Mouse (Mus musculus) NIH3T3 (cell line): ENCODE results near the gene Celf2.

Source experiments
- DNase-seq: peaks from one replicate; pipeline ENCODE4 v3.0.0-alpha.2; 2012; ENCODE audit warnings: low read depth

Celf2 gene

GRCm38 (mm10) chr2:6915386-6915785, 594.0 kb downstream of the Celf2 start:
- no peak for DNase-seq

- DNase-seq: no peak
These were observed 596.0 kb downstream of the Celf2 start for GRCm38 (mm10) chr2:6913315-6913714.

DNA sequence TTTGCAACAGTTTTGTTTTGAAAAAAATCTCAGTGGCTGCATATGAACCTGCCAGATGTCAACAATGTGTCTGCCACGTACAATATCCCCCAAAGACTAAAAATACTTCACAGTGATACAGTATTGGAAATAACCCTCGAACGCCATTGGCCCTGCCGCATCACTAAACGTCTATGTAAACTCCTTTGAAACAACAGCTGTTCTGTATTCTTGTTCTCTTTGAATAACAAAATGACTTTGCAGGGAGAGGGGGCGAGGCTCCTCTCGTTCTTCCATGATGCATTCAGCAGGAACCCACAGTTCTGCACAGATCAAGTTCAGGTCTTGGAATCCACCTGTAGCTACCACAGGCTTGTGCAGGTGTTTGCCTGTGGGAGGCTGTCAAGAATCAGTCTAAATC, 597.4 kb downstream of the Celf2 start:
- no peak for DNase-seq

DNA sequence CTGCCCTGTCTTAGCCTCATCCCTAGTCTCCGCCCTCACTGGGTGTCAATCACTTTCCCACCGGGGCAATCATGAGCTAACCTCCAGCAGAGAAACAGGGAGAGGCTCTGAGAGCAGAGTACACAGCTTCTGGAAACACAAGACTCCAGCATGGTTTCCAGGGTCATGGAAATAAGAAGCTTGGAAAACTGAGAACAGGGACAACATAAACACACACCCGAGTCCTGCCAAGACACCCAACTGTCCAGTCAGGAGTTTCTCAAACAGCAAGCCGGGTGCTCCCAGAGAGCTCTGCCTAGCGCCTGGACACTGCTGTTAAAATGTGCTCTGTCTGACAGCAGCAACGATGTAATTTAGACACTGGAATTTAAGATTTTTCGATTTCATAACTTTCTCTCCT, 599.4 kb downstream of the Celf2 start:
- DNase-seq: peak; percentile 32

DNA sequence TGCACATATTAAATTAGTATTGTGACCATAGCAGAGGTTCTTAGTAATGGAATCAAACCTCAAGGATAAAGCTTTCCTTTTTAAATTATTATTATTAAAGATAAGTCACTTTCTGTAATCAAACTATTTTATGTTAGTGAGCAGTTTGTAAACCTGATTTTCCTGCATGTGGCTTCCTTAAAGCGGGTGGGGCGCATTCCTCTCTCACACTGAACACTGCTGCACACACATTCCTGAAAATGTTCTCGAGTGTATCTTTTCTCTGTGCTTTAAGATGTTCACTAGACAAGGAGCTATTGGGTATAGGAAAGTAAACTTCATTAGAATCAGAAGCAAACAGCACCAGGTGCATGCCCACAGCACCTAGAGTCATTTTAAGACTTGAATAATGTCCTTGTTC, 605.0 kb downstream of the Celf2 start:
- no peak for DNase-seq

GRCm38 (mm10) chr2:6903251-6903763, 606.1 kb downstream of the Celf2 start:
- DNase-seq: no peak

DNA sequence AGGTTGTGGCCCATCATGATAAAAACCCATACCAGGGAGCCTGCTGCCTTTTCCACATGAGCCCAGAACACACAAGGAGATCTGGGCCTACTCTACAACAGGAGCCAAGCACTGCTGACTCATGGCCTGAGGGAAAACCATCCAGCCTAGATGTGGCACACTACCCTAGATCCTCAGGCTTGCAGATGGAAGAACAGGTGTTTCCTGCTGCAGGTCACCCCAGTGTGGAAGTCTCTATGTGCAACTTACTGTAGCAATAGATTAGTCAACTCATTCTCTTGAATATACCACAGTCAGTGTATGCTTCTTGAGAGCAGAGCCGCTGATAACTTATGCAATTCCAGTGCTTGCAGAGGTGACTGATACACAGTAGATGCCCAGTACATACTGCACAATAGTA, 612.5 kb downstream of the Celf2 start:
- DNase-seq: no peak

GRCm38 (mm10) chr2:6893597-6893996, 615.8 kb downstream of the Celf2 start:
- no peak for DNase-seq

DNA sequence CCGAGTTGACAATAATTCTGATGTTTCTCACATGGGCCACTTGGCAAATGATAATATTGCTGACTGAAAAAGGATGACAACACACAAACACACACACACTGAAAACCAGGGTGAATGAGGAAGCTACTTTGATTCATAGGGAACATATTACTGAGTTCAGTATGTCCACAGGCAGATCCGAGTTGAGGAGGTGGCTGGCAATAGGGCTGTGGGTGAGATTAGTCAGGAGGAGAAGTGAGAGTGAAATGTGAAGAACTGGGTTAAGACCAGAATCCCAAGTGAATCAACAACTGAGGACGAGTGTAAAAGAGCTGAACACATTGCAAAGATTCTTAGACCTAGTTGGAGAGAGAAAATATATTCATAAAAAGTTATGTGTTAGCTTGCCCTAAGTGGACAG, 616.3 kb downstream of the Celf2 start:
- no peak for DNase-seq

DNA sequence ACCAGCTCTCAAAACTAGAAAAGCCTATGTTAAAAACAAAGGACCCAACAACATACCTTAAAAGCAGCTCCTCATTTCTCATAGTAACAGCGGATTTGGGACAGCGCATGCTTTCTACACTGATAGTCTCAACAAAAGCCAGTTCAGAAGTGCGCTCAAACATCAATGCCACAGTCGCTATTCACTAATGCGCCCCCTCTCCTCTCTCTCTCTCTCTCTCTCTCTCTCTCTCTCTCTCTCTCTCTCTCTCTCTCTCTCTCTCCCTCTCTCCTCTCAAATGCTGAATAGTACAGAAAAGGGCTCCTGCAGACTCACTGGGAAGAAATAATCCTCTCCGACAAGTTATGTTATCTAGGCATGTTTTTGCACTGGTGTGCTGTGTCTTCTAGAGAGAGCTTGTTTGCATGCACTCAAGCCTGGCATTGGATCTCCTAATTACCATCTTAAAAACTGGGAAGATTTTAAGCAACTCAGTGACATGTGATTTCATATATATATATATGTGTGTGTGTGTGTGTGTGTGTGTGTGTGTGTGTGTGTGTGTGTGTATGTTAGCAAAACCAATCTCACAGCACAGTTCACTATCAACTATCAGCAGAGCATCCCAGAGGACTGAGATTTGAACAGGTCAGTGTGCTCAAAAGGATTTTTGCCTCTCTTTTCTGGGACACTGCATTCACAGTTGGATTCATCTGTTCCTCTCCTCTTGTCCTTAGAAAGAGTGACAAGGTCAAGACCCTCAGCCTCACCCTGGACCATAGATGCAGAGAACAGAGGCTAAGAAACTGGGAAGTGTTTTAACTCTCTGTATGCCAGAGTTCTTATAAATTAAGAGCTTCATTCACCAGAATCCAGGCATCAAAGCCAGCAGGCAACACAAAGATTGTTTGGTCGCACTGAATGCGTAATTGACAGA, 624.3 kb downstream of the Celf2 start:
- DNase-seq: no peak

GRCm38 (mm10) chr2:6883996-6884795, 625.2 kb downstream of the Celf2 start:
- DNase-seq: no peak

- no peak for DNase-seq
These were observed 627.0 kb downstream of the Celf2 start for GRCm38 (mm10) chr2:6882236-6882885.

GRCm38 (mm10) chr2:6880941-6881575, 628.3 kb downstream of the Celf2 start:
- no peak for DNase-seq

DNA sequence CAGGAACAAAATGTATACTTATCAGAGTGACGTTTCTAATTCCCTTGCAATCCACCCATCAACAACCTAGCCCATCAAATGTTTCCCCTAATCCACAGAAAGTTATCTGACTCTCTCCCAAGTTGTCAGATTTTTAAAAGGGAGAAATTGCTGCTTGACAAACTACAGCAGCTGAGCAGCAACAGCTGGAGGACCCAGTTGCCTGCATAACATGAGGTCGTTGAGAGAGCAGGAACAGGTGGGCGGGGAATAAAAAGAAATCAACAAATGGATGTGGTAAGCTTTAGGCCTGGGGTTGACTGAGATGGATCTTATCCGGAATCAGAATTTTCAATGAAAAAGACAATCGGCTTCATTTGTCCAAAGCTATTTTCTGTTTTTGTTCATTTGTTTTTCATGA, 632.3 kb downstream of the Celf2 start:
- DNase-seq: no peak

- no peak for DNase-seq
These were observed 632.8 kb downstream of the Celf2 start for GRCm38 (mm10) chr2:6876547-6876946.

DNA sequence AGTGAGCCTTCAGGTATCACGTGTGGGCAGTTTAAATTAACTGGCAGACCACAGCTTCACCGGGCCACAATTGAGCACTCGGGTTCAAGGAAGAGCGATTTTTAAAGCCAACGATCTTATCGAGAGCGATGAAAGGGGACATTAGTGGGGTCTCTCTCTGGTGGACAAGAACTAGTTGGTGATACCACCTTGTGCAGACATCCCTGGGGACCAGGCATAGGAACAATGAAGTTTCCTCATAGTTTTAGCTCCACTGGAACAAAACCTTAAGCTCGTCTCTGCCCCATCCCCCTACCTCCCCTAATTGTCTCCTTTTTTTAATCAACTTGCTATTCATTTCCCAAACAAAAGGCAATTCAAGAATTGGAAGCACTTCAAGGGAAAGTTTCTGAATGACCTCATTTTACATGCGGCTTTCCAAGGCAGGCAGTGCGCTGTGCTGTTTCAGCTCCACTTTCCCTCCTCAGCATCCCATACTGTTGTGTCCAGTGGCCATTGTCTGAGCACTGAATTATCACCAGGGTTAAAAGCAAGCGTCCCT, 634.2 kb downstream of the Celf2 start:
- no peak for DNase-seq

DNA sequence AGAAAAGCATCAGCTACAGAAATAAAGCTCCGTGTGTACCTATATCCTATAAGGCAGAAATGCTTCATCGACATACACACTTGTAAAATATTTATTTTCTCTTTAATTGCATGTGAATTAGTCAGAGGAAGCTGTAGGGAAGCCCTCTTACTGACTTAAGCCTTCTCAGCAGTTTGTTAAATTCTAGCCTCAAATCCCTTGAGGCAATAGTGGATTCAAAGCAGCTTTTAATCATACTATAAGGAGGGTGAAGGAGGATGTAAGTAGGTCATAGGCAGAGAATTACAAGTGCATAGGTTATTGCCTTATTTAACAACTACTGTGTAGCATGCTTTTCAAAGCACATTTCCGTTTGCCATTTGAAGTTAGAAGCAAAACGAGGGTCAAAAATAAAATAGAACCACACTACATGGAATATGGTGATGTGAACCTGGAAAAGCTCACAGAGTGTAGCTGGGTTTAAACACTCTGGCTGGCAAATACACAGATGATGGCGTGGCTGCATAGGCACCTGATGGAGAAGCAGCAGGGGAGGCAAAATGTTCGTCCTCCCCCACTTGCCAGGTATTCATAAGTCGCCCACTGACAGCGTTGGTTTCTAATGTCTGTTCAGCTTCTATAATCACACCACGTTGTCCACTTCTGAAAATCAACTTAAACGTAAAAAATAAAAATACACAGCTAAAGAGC, 635.0 kb downstream of the Celf2 start:
- no peak for DNase-seq

GRCm38 (mm10) chr2:6873711-6874110, 635.7 kb downstream of the Celf2 start:
- DNase-seq: no peak

- no peak for DNase-seq
These were observed 636.5 kb downstream of the Celf2 start for GRCm38 (mm10) chr2:6872894-6873255.

GRCm38 (mm10) chr2:6872131-6872893, 637.1 kb downstream of the Celf2 start:
- DNase-seq: peak; percentile 59
